Mouse (Mus musculus) hindbrain, embryonic 14.5 days (tissue): ENCODE data around the gene Gm10645. TPM values are rescaled to one million over a fixed set of nuclear protein-coding genes. Genes with fewer than 3 reads are reported as not detected.

Source experiments
- polyA plus RNA-seq: library from polyadenylated mRNA; unstranded; fragments of >200 nt; fragmentation: Nextera tagmentation; extraction: Ambion mirVana; gene quantifications from 2 replicates; pipeline ENCODE4 v1.2.1, GENCODE M21; 2014

Gm10645 gene
- polyA plus RNA-seq, 1 experiment from 2014 or later, result 10.3 TPM

Other genes starting within 250 kb of the Gm10645 start
- gene Tbc1d9, start 818 bp downstream of the Gm10645 start, polyA plus RNA-seq, result 23.0 and 26.3 TPM in 2 replicates
- gene Ucp1, start 124.2 kb upstream of the Gm10645 start, polyA plus RNA-seq, result 0.16 TPM in 1 of 2 replicates, not detected in the other
- gene Elmod2, start 166.3 kb upstream of the Gm10645 start, polyA plus RNA-seq, result 24.1 and 24.9 TPM in 2 replicates
- gene Mgat4d, start 182.3 kb upstream of the Gm10645 start, polyA plus RNA-seq, result not detected in 2 replicates
- 13.2 and 16.6 TPM in 2 replicates for gene Clgn, start 223.7 kb upstream of the Gm10645 start, polyA plus RNA-seq